Comparison of ENCODE assay signal across 7 mouse cellular contexts in genomic region chr7:120727581-120727980, GRCm38 (mm10). TPM values are rescaled to one million over a fixed set of nuclear protein-coding genes. Genes with fewer than 3 reads are reported as not detected.
DNase-seq lines count a peak whose midpoint lies in the region; ATAC-seq and TF ChIP-seq lines count a peak whose summit lies in the region.

No protein-coding gene starts in this region.

- TF ChIP-seq CTCF in layer of hippocampus, adult 2 months (conservative IDR thresholded peaks at IDR 0.05): peak; percentile 93
- peak; percentile 73 to 90 (median 81) for TF ChIP-seq CTCF in MEL (IDR thresholded peaks at IDR 0.05 in 2 of 3, conservative IDR thresholded peaks at IDR 0.05 in 1 of 3; ENCODE audit: control insufficient read depth in 1 of 3, insufficient read depth in 1 of 3, low read depth in 2 of 3, low read length in 3 of 3, poor library complexity in 1 of 3, severe bottlenecking in 1 of 3)
- TF ChIP-seq CTCF in kidney, postnatal 0 days (IDR thresholded peaks at IDR 0.05; ENCODE audit: low read depth): peak; percentile 76

- H3K36me3 ChIP-seq in MEL (ENCODE audit: control insufficient read depth in 1 of 2, insufficient read depth in 2 of 2, low read length in 2 of 2): peaks cover 7 to 18% of the 10 kb centered on the region in 2 experiments
- H3K36me3 ChIP-seq in kidney, postnatal 0 days (ENCODE audit: insufficient read depth, low read length): no peaks in the 10 kb centered on the region

- no peaks in the 10 kb centered on the region for H3K9me3 ChIP-seq in MEL (replicated peaks; ENCODE audit: insufficient read depth, low read length)
- H3K9me3 ChIP-seq in kidney, postnatal 0 days (replicated peaks; ENCODE audit: low read length): no peaks in the 10 kb centered on the region

- WGBS in kidney, postnatal 0 days: 82% methylated on average over 3 of the region's 3 CpGs

- no peak overlapping the region for H3K9ac ChIP-seq in MEL (ENCODE audit: control insufficient read depth, low read depth, low read length, poor library complexity, severe bottlenecking)
- no peak overlapping the region for H3K9ac ChIP-seq in kidney, postnatal 0 days (ENCODE audit: low read depth, low read length)

- H3K4me2 ChIP-seq in kidney, postnatal 0 days (ENCODE audit: low read length): no peak overlapping the region

- TF ChIP-seq EP300 in MEL (IDR thresholded peaks at IDR 0.05; ENCODE audit: low read depth in 1 of 2, low read length in 2 of 2): no peak

- TF ChIP-seq RAD21 in MEL (IDR thresholded peaks at IDR 0.05; ENCODE audit: low read depth, low read length): peak; percentile 53

- no peaks in the 10 kb centered on the region for H3K27me3 ChIP-seq in MEL (ENCODE audit: control insufficient read depth in 1 of 2, insufficient read depth in 2 of 2, low read length in 2 of 2)
- H3K27me3 ChIP-seq in kidney, postnatal 0 days (ENCODE audit: insufficient read depth, low read length): no peaks in the 10 kb centered on the region

- H3K27ac ChIP-seq in layer of hippocampus, adult 2 months: no peak overlapping the region
- H3K27ac ChIP-seq in MEL (ENCODE audit: control insufficient read depth, low read depth, low read length): no peak overlapping the region
- H3K27ac ChIP-seq in kidney, postnatal 0 days: no peak overlapping the region

- no peak overlapping the region for H3K4me3 ChIP-seq in layer of hippocampus, adult 2 months
- H3K4me3 ChIP-seq in MEL (ENCODE audit: control insufficient read depth in 1 of 2, insufficient read depth in 1 of 2, low read depth in 2 of 2, low read length in 2 of 2): no peak overlapping the region
- H3K4me3 ChIP-seq in kidney, postnatal 0 days (replicated peaks; ENCODE audit: low read depth, low read length): no peak overlapping the region

- H3K79me2 ChIP-seq in MEL (ENCODE audit: control insufficient read depth, insufficient read depth, low read length, poor library complexity): peaks cover 5% of the 10 kb centered on the region; the same call in 1 of the 2 replicates

- peak; percentile 38 to 41 for DNase-seq in layer of hippocampus, adult 2 months (ENCODE audit: low spot score in 2 of 2)
- DNase-seq in layer of hippocampus, postnatal 10 days (ENCODE audit: low spot score in 2 of 2): no peak
- DNase-seq in MEL (ENCODE audit: low read depth, low spot score): peak; percentile 83
- peak; percentile 37 for DNase-seq in c-Kit-negative CD71-positive TER-119-positive erythroid progenitor cells, embryonic 14.5 days (ENCODE audit: low read depth, low spot score)
- DNase-seq in kidney, postnatal 0 days (ENCODE audit: low spot score): peak; percentile 40
- peak; percentile 18 for DNase-seq in mesoderm, embryonic 11.5 days (ENCODE audit: low read depth, low spot score)
- no peak for DNase-seq in Muller cell, postnatal 12 days (ENCODE audit: inconsistent ontology term)

- H3K4me1 ChIP-seq in MEL (ENCODE audit: control insufficient read depth in 1 of 2, insufficient read depth in 2 of 2, low read length in 2 of 2): peaks cover 6 to 10% of the 10 kb centered on the region in 2 experiments
- no peaks in the 10 kb centered on the region for H3K4me1 ChIP-seq in kidney, postnatal 0 days (replicated peaks; ENCODE audit: insufficient read depth, low read length)

- ATAC-seq in kidney, postnatal 0 days (replicated peaks; ENCODE audit: low FRiP score, low read depth): no peak

- no peak for TF ChIP-seq POLR2A in MEL (IDR thresholded peaks at IDR 0.05; ENCODE audit: control insufficient read depth in 1 of 2, insufficient read depth in 1 of 2, low read depth in 1 of 2, low read length in 2 of 2, poor library complexity in 1 of 2)

TF ChIP-seq in MEL, 35 proteins besides CTCF, POLR2A, EP300 and RAD21:
- TF ChIP-seq SMC3 (IDR thresholded peaks at IDR 0.05; ENCODE audit: low read depth, low read length) (peak; percentile 66), ZNF384 (IDR thresholded peaks at IDR 0.05; ENCODE audit: low read depth, low read length) (no peak), POLR2AphosphoS2 (IDR thresholded peaks at IDR 0.05; ENCODE audit: low read length) (no peak), ETS1 (IDR thresholded peaks at IDR 0.05; ENCODE audit: low read depth, low read length) (no peak), NRF1 (IDR thresholded peaks at IDR 0.05; ENCODE audit: insufficient read depth, low read depth, low read length, poor library complexity, severe bottlenecking) (no peak), POLR2AphosphoS5 (IDR thresholded peaks at IDR 0.05; ENCODE audit: borderline replicate concordance, low read depth, low read length) (no peak), ZMIZ1 (IDR thresholded peaks at IDR 0.05; ENCODE audit: low read depth, low read length) (no peak), TAL1 (IDR thresholded peaks at IDR 0.05; ENCODE audit: low read length) (no peak)

RNA-seq across cellular contexts. Expression of gene Vwa3a, which starts 11.5 kb away (rescaled TPM):
- total RNA-seq in layer of hippocampus, adult 2 months (2021): 10 to 100 TPM; 16.1 to 20.3 TPM
- 10 to 100 TPM in 1 of 2 experiments, 1 to 10 TPM in 1; 9.2 to 10.2 TPM for total RNA-seq in layer of hippocampus, postnatal 10 days (2021)
- not detected in 2 replicates for total RNA-seq in MEL (2012; rRNA removed)
- not detected for polyA plus RNA-seq in MEL (2012; ENCODE audit: insufficient read depth in 1 of 2, insufficient read length in 2 of 2, low read depth in 1 of 2, low replicate concordance in 2 of 2, missing spikeins in 1 of 2)
- 0.13 and 0.15 TPM in 2 replicates for polyA plus RNA-seq in kidney, postnatal 0 days (2015; fragmentation: Nextera tagmentation; extraction: Ambion mirVana)

RNA-seq across cellular contexts. Expression of gene Mosmo, which starts 50.2 kb away (rescaled TPM):
- 10 to 100 TPM; 93.5 to 99.0 TPM for total RNA-seq in layer of hippocampus, adult 2 months (2021)
- 10 to 100 TPM; 50.0 to 57.7 TPM for total RNA-seq in layer of hippocampus, postnatal 10 days (2021)
- 18.6 and 20.0 TPM in 2 replicates for total RNA-seq in MEL (2012; rRNA removed)
- polyA plus RNA-seq in MEL (2012; ENCODE audit: insufficient read depth in 1 of 2, insufficient read length in 2 of 2, low read depth in 1 of 2, low replicate concordance in 2 of 2, missing spikeins in 1 of 2): 10 to 100 TPM; 23.5 to 30.0 TPM
- polyA plus RNA-seq in kidney, postnatal 0 days (2015; fragmentation: Nextera tagmentation; extraction: Ambion mirVana): 13.2 and 16.2 TPM in 2 replicates

RNA-seq across cellular contexts. Expression of gene Pdzd9, which starts 57.4 kb away (rescaled TPM):
- not detected for total RNA-seq in layer of hippocampus, adult 2 months (2021)
- total RNA-seq in layer of hippocampus, postnatal 10 days (2021): under 1 TPM in 1 of 2 experiments, not detected in 1; 0.27 TPM
- total RNA-seq in MEL (2012; rRNA removed): 0.92 TPM in 2 replicates
- polyA plus RNA-seq in MEL (2012; ENCODE audit: insufficient read depth in 1 of 2, insufficient read length in 2 of 2, low read depth in 1 of 2, low replicate concordance in 2 of 2, missing spikeins in 1 of 2): under 1 TPM in 1 of 2 experiments, not detected in 1; 0.31 TPM
- 0.18 and 0.32 TPM in 2 replicates for polyA plus RNA-seq in kidney, postnatal 0 days (2015; fragmentation: Nextera tagmentation; extraction: Ambion mirVana)

Comparison
In these comparisons a context has a peak if more than half of its experiments do, and no peak if none do; other contexts are left out.
1. DNase-seq: peak in layer of hippocampus, adult 2 months (2 of 2), MEL (single experiment), c-Kit-negative CD71-positive TER-119-positive erythroid progenitor cells, embryonic 14.5 days (single experiment), kidney, postnatal 0 days (single experiment) and mesoderm, embryonic 11.5 days (single experiment); none in layer of hippocampus, postnatal 10 days (0 of 2) and Muller cell, postnatal 12 days (single experiment).
2. RNA of gene Vwa3a, which starts 11.5 kb away (total RNA-seq): 16.1 to 20.3 TPM in layer of hippocampus, adult 2 months and 9.2 to 10.2 TPM in layer of hippocampus, postnatal 10 days; not detected in MEL; every median in the first group is over 10 times any median in the second.
3. Peak in every context shown above with its lines, with median percentiles within 50 percentile points of each other: CTCF ChIP-seq.